Mouse (Mus musculus) embryonic facial prominence, embryonic 11.5 days (tissue): Measurements from ENCODE around the gene Ptprh. TPM values are rescaled to one million over a fixed set of nuclear protein-coding genes. Genes with fewer than 3 reads are reported as not detected.

ENCODE experiments used
- ATAC-seq: fragments of 200-750 bp; cut with Nextera tagmentation; replicated peaks from 2 replicates; pipeline ENCODE4 v1.8.0; 2017; ENCODE audit warnings: low read depth; ENCODE audit not compliant: insufficient number of reproducible peaks, low FRiP score, low TSS enrichment
- DNase-seq: peaks from one replicate; pipeline ENCODE4 v3.0.0-alpha.2; 2015; ENCODE audit warnings: low spot score
- H3K27ac ChIP-seq: fragments of 300-500 bp; sonication (generic); replicated peaks from 2 replicates; pipeline ENCODE4 v1.5.1; 2014; ENCODE audit warnings: mild to moderate bottlenecking, low read depth, low read length, control low read depth
- H3K27me3 ChIP-seq: fragments of 300-500 bp; sonication (generic); 2 replicates; pipeline ENCODE4 v1.6.1; 2014; ENCODE audit warnings: mild to moderate bottlenecking, low read length, moderate library complexity, mixed read lengths; ENCODE audit not compliant: control insufficient read depth, insufficient read depth
- H3K36me3 ChIP-seq: fragments of 300-500 bp; sonication (generic); replicated peaks from 2 replicates; pipeline ENCODE4 v1.6.1; 2014; ENCODE audit warnings: low read depth, mild to moderate bottlenecking, low read length, moderate library complexity, mixed read lengths; ENCODE audit not compliant: control insufficient read depth, insufficient read depth
- H3K4me1 ChIP-seq: fragments of 300-500 bp; sonication (generic); 2 replicates; pipeline ENCODE4 v1.6.1; 2014; ENCODE audit warnings: low read length, mixed read lengths; ENCODE audit not compliant: control insufficient read depth, insufficient read depth
- H3K4me2 ChIP-seq: fragments of 300-500 bp; sonication (generic); 2 replicates; pipeline ENCODE4 v1.6.1; 2014; ENCODE audit warnings: low read depth, mild to moderate bottlenecking, control low read depth, low read length, moderate library complexity
- H3K4me3 ChIP-seq: fragments of 300-500 bp; sonication (generic); 2 replicates; pipeline ENCODE4 v1.5.1; 2014; ENCODE audit warnings: low read depth, low read length, control low read depth
- H3K9ac ChIP-seq: fragments of 300-500 bp; sonication (generic); replicated peaks from 2 replicates; pipeline ENCODE4 v1.6.1; 2014; ENCODE audit warnings: mild to moderate bottlenecking, control low read depth, low read length
- H3K9me3 ChIP-seq: fragments of 300-500 bp; sonication (generic); replicated peaks from 2 replicates; pipeline ENCODE4 v1.6.1; 2016; ENCODE audit warnings: mild to moderate bottlenecking, low read length, inconsistent platforms, mixed read lengths; ENCODE audit not compliant: control insufficient read depth
- WGBS: fragments of 180-500 bp; shearing (Covaris S2); extraction: QIAGEN DNeasy Blood & Tissue Kit; methylation state at CpG from one replicate; pipeline ENCODE4 v1.1.7; 2014; 5-methylcytosine and 5-hydroxymethylcytosine counted together
- polyA plus RNA-seq: library from polyadenylated mRNA; unstranded; fragments of >200 nt; fragmentation: Nextera tagmentation; extraction: Ambion mirVana; gene quantifications from 2 replicates; pipeline ENCODE4 v1.2.1, GENCODE M21; 2014

The Ptprh gene
- polyA plus RNA-seq, 1 experiment from 2014 or later = not detected

DNA sequence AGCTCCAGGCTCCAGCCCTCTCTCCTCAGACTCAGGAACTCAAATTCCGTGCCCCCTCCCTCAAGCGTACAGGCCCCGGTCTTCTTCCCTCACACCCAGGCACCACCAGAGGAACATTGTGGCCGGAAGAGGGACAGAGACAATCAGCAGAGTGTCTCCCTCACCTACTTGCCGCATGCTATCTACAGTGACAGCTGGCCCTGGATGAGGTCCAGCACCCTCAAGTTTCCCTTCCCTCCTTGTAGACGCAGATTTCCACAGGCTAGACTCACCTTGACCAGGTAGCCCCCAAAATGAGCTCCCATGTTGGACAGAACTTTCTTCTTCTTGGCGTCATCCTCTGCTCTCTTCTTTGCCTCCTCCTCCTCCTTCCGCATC, 95.1 kb downstream of the Ptprh start:
- Histone ChIP-seq H3K4me1 (no peaks in the 10 kb centered on the region), H3K27ac (no peak overlapping the region), H3K4me2 (no peak overlapping the region), H3K9me3 (no peaks in the 10 kb centered on the region), H3K9ac (no peak overlapping the region), H3K27me3 (no peaks in the 10 kb centered on the region), H3K4me3 (no peak overlapping the region), H3K36me3 (no peaks in the 10 kb centered on the region)
- ATAC-seq (no peak; the same call in 1 of the 2 replicates), DNase-seq (no peak)
- WGBS = 91% methylated on average over 8 of the region's 8 CpGs

DNA sequence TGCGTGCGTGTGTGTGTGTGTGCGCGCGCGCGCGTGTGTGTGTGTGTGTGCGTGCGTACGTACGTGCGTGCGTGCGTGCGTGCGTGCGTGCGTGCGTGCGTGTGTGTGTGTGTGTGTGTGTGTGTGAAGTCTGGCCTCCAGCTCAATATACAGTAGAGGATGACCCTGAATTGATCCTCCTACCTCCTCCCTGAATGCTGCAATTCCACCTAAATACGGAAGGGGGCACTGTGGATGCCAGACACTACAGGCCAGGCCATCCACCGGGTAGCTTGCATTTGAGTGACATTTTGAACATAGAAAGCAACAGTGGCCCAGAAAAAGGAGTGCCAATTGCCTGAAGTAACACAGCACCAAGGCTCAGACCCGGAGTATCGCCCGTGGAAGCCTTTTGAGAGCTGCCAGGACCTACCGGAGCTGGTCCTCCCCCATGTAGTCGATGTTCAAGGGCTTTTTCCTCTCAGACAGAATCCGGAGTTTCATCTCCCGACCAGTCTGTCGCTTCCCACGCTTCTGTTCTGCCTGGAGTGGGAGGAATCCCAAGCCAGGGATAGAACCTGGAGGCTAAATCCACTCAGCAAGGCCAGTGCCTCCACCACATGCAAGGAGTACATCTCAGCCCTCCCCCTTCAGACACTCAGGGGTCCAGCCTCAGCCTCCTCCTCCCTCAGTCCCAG, 95.6 kb downstream of the Ptprh start:
- 84% methylated on average over 25 of the region's 32 CpGs for WGBS
- Histone ChIP-seq H3K27ac (no peak overlapping the region), H3K4me3 (no peak overlapping the region), H3K36me3 (no peaks in the 10 kb centered on the region), H3K27me3 (no peaks in the 10 kb centered on the region), H3K4me1 (no peaks in the 10 kb centered on the region), H3K9me3 (no peaks in the 10 kb centered on the region), H3K4me2 (no peak overlapping the region), H3K9ac (no peak overlapping the region)
- peak; percentile 15 for DNase-seq
- ATAC-seq = no peak

- Histone ChIP-seq H3K4me1 (no peaks in the 10 kb centered on the region), H3K9me3 (no peaks in the 10 kb centered on the region), H3K27ac (no peak overlapping the region), H3K4me3 (no peak overlapping the region), H3K36me3 (no peaks in the 10 kb centered on the region), H3K9ac (no peak overlapping the region), H3K4me2 (no peak overlapping the region), H3K27me3 (no peaks in the 10 kb centered on the region)
- ATAC-seq (no peak), DNase-seq (no peak)
- WGBS = 63% methylated on average over 3 of the region's 4 CpGs
Observed at GRCm38 (mm10) chr7:4507220-4507619, 96.6 kb downstream of the Ptprh start.

DNA sequence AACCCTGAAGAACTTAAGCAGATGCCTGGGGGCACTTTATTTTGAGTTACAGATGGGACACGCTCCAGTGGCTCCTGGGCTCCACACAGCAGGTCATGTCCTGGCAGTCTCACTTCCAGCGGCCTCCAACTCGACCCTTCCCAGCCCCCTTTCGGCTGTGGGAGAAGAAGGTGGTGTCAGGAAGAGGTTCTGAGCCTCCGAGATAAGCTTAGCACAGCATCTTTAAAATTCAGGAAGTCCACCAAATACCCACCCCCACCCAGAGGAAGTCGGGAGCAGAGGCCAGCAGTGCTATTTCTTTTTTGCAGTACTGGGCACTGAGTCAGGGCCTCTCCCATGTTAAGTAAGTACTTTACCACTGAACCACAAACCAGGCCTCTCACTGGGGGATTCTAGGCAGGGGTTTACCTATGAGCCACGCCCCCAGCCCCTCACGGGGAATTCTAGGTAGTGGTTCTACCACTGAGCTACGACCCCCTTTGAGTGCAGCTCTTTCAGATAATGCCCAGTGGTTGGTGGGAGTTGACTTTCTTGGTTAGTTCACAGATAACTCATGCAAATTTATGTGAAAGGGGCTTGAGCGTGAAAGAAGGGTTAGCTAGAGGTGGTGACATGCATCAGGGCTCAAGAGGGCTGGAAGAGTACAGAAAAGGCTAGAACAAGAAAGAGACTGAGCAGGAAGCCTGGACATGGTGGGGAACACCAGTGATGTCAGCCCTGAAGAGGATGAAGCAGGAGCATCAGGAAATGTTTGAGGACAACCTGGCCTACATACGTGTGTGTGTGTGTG, 99.0 kb downstream of the Ptprh start:
- DNase-seq (no peak), ATAC-seq (no peak)
- Histone ChIP-seq H3K36me3 (no peaks in the 10 kb centered on the region), H3K27me3 (no peaks in the 10 kb centered on the region), H3K27ac (no peak overlapping the region), H3K9ac (no peak overlapping the region), H3K4me1 (no peaks in the 10 kb centered on the region), H3K4me3 (no peak overlapping the region), H3K4me2 (no peak overlapping the region), H3K9me3 (no peaks in the 10 kb centered on the region)
- 65% methylated on average over 11 of the region's 11 CpGs for WGBS

- no peak for ATAC-seq
- no peak overlapping the region for H3K9ac ChIP-seq
Observed at GRCm38 (mm10) chr7:4503858-4504257, 100.0 kb downstream of the Ptprh start.

DNA sequence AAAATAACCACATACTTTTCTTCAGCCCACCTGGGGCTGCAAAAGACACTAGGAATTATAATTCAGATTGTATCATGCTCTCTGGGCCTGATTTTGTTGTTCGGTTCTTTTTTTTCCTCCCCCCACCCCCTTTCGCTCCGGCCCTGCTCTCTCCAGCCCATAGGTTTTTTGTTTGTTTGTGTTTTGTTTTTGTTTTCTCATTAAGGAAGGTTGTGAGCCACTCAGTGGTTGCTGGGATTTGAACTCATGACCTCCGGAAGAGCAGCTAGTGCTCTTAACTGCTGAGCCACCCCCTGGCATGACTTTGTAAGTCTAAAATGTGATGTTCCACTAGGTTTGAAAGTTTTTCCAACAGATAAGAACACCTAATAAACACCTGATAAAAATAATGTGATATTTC, 100.7 kb downstream of the Ptprh start:
- WGBS = 83% methylated on average over 4 of the region's 4 CpGs
- no peak overlapping the region for H3K4me3 ChIP-seq
- no peak overlapping the region for H3K27ac ChIP-seq
- no peaks in the 10 kb centered on the region for H3K36me3 ChIP-seq
- H3K9ac ChIP-seq = no peak overlapping the region
- H3K27me3 ChIP-seq = no peaks in the 10 kb centered on the region
- no peak overlapping the region for H3K4me2 ChIP-seq
- ATAC-seq = no peak
- H3K4me1 ChIP-seq = no peaks in the 10 kb centered on the region
- DNase-seq = no peak
- no peaks in the 10 kb centered on the region for H3K9me3 ChIP-seq

More at GRCm38 (mm10) chr7:4503858-4504257, 100.0 kb downstream of the Ptprh start:
- no peak overlapping the region for H3K4me2 ChIP-seq
- H3K9me3 ChIP-seq = no peaks in the 10 kb centered on the region
- no peaks in the 10 kb centered on the region for H3K36me3 ChIP-seq
- 74% methylated on average over 5 of the region's 5 CpGs for WGBS
- H3K4me3 ChIP-seq = no peak overlapping the region
- H3K27me3 ChIP-seq = no peaks in the 10 kb centered on the region
- no peak overlapping the region for H3K27ac ChIP-seq
- no peaks in the 10 kb centered on the region for H3K4me1 ChIP-seq
- no peak for DNase-seq

GRCm38 (mm10) chr7:4502421-4503090, 101.3 kb downstream of the Ptprh start:
- H3K4me3 ChIP-seq = peak overlapping the region; percentile 89
- peak overlapping the region; percentile 90 for H3K9ac ChIP-seq
- no peaks in the 10 kb centered on the region for H3K36me3 ChIP-seq
- no peaks in the 10 kb centered on the region for H3K27me3 ChIP-seq
- ATAC-seq (no peak), DNase-seq (peak; percentile 71)
- no peaks in the 10 kb centered on the region for H3K9me3 ChIP-seq
- no peak overlapping the region for H3K27ac ChIP-seq
- 12% methylated on average over 14 of the region's 14 CpGs for WGBS
- H3K4me1 ChIP-seq = no peaks in the 10 kb centered on the region
- peak overlapping the region; percentile 51 for H3K4me2 ChIP-seq
